Mouse (Mus musculus): Measurements from ENCODE around the gene Thbs1. TPM values are rescaled to one million over a fixed set of nuclear protein-coding genes. Genes with fewer than 3 reads are reported as not detected.
A peak's percentile ranks its signal among the peaks of the same experiment; 100 is the strongest.

Thbs1 gene
- polyA plus RNA-seq, 1 experiment from 2014 or later: 30.1 TPM

GRCm38 (mm10) chr2:118085647-118086046, 26.0 kb upstream of the Thbs1 start:
- DNase-seq (no peak), ATAC-seq (ENCODE audit: low read depth) (no peak)
- no peaks in the 10 kb centered on the region for H3K4me1 ChIP-seq (replicated peaks)
- no peak overlapping the region for H3K4me3 ChIP-seq (replicated peaks)
- H3K36me3 ChIP-seq: no peaks in the 10 kb centered on the region
- H3K9me3 ChIP-seq (replicated peaks): no peaks in the 10 kb centered on the region
- no peak overlapping the region for H3K4me2 ChIP-seq
- H3K9ac ChIP-seq: no peak overlapping the region
- no peaks in the 10 kb centered on the region for H3K27me3 ChIP-seq
- no peak overlapping the region for H3K27ac ChIP-seq
- 84% methylated on average over 2 of the region's 2 CpGs for WGBS (ENCODE audit: insufficient replicate concordance)

- Histone ChIP-seq H3K4me3 (replicated peaks) (no peak overlapping the region), H3K4me2 (no peak overlapping the region), H3K9me3 (replicated peaks) (no peaks in the 10 kb centered on the region), H3K9ac (no peak overlapping the region), H3K4me1 (replicated peaks) (no peaks in the 10 kb centered on the region), H3K36me3 (no peaks in the 10 kb centered on the region), H3K27ac (no peak overlapping the region), H3K27me3 (no peaks in the 10 kb centered on the region)
- ATAC-seq (ENCODE audit: low read depth) (no peak), DNase-seq (no peak)
- WGBS (ENCODE audit: insufficient replicate concordance): 64% methylated on average over 10 of the region's 10 CpGs
These were observed 24.5 kb upstream of the Thbs1 start for GRCm38 (mm10) chr2:118087044-118087726.

- Histone ChIP-seq H3K9ac (no peak overlapping the region), H3K9me3 (replicated peaks) (no peaks in the 10 kb centered on the region), H3K4me2 (no peak overlapping the region), H3K4me3 (replicated peaks) (no peak overlapping the region), H3K27me3 (no peaks in the 10 kb centered on the region), H3K4me1 (replicated peaks) (no peaks in the 10 kb centered on the region), H3K36me3 (no peaks in the 10 kb centered on the region), H3K27ac (no peak overlapping the region)
- WGBS (ENCODE audit: insufficient replicate concordance): 69% methylated on average over 5 of the region's 5 CpGs
- no peak for DNase-seq
- ATAC-seq (ENCODE audit: low read depth): no peak
These were observed 20.4 kb upstream of the Thbs1 start for GRCm38 (mm10) chr2:118091226-118091625.

- no peak for DNase-seq
These were observed 12.6 kb upstream of the Thbs1 start for GRCm38 (mm10) chr2:118099104-118099503.

GRCm38 (mm10) chr2:118102169-118102568, 9.5 kb upstream of the Thbs1 start:
- Histone ChIP-seq H3K9me3 (replicated peaks) (no peaks in the 10 kb centered on the region), H3K27me3 (no peaks in the 10 kb centered on the region)

More at GRCm38 (mm10) chr2:118099104-118099503, 12.6 kb upstream of the Thbs1 start:
- Histone ChIP-seq H3K4me1 (replicated peaks) (no peaks in the 10 kb centered on the region), H3K4me3 (replicated peaks) (no peak overlapping the region), H3K27ac (no peak overlapping the region), H3K9me3 (replicated peaks) (no peaks in the 10 kb centered on the region), H3K36me3 (no peaks in the 10 kb centered on the region), H3K4me2 (no peak overlapping the region), H3K9ac (no peak overlapping the region), H3K27me3 (no peaks in the 10 kb centered on the region)
- 78% methylated on average over 4 of the region's 4 CpGs for WGBS (ENCODE audit: insufficient replicate concordance)
- no peak for ATAC-seq (ENCODE audit: low read depth)

GRCm38 (mm10) chr2:118110225-118110915, 1.3 kb upstream of the Thbs1 start:
- DNase-seq (no peak), ATAC-seq (ENCODE audit: low read depth) (no peak)
- no peak overlapping the region for H3K9ac ChIP-seq
- peaks cover 20% of the 10 kb centered on the region for H3K27me3 ChIP-seq
- no peaks in the 10 kb centered on the region for H3K36me3 ChIP-seq
- no peak overlapping the region for H3K4me3 ChIP-seq (replicated peaks)
- H3K4me1 ChIP-seq (replicated peaks): no peaks in the 10 kb centered on the region
- H3K9me3 ChIP-seq (replicated peaks): no peaks in the 10 kb centered on the region
- WGBS (ENCODE audit: insufficient replicate concordance): 39% methylated on average over 17 of the region's 17 CpGs
- H3K27ac ChIP-seq: no peak overlapping the region
- H3K4me2 ChIP-seq: peak overlapping the region; percentile 70

More at GRCm38 (mm10) chr2:118102169-118102568, 9.5 kb upstream of the Thbs1 start:
- Histone ChIP-seq H3K36me3 (no peaks in the 10 kb centered on the region), H3K4me3 (replicated peaks) (no peak overlapping the region), H3K9ac (no peak overlapping the region), H3K4me2 (no peak overlapping the region), H3K27ac (no peak overlapping the region), H3K4me1 (replicated peaks) (no peaks in the 10 kb centered on the region)
- no peak for ATAC-seq (ENCODE audit: low read depth)
- WGBS (ENCODE audit: insufficient replicate concordance): 55% methylated on average over 4 of the region's 4 CpGs
- no peak for DNase-seq

GRCm38 (mm10) chr2:118111116-118111487, 574 bp upstream of the Thbs1 start:
- H3K4me2 ChIP-seq: peak overlapping the region; percentile 70
- H3K36me3 ChIP-seq: no peaks in the 10 kb centered on the region
- H3K27me3 ChIP-seq: peaks cover 20% of the 10 kb centered on the region
- H3K4me3 ChIP-seq (replicated peaks): peak overlapping the region; percentile 46
- WGBS (ENCODE audit: insufficient replicate concordance): 3% methylated on average over 16 of the region's 16 CpGs
- no peaks in the 10 kb centered on the region for H3K4me1 ChIP-seq (replicated peaks)
- peak overlapping the region; percentile 36; the same call in 1 of the 2 replicates for H3K9ac ChIP-seq
- no peaks in the 10 kb centered on the region for H3K9me3 ChIP-seq (replicated peaks)
- ATAC-seq (ENCODE audit: low read depth) (peak; percentile 60; the same call in 1 of the 2 replicates), DNase-seq (peak; percentile 46)
- no peak overlapping the region for H3K27ac ChIP-seq

GRCm38 (mm10) chr2:118112438-118112837, 762 bp downstream of the Thbs1 start:
- Histone ChIP-seq H3K4me1 (replicated peaks) (no peaks in the 10 kb centered on the region), H3K27me3 (peaks cover 20% of the 10 kb centered on the region), H3K9me3 (replicated peaks) (no peaks in the 10 kb centered on the region), H3K4me2 (peak overlapping the region; percentile 70; the same call in 1 of the 2 replicates), H3K9ac (0 out of 2 replicates have a peak overlapping the region, but pooled peaks have one; percentile 9), H3K4me3 (replicated peaks) (peak overlapping the region; percentile 46), H3K27ac (no peak overlapping the region), H3K36me3 (no peaks in the 10 kb centered on the region)
- 24% methylated on average over 5 of the region's 5 CpGs for WGBS (ENCODE audit: insufficient replicate concordance)
- ATAC-seq (ENCODE audit: low read depth) (no peak), DNase-seq (no peak)

GRCm38 (mm10) chr2:118112846-118113479, 1.3 kb downstream of the Thbs1 start:
- H3K36me3 ChIP-seq: no peaks in the 10 kb centered on the region
- WGBS (ENCODE audit: insufficient replicate concordance): 56% methylated on average over 21 of the region's 21 CpGs
- ATAC-seq (ENCODE audit: low read depth) (no peak), DNase-seq (no peak)
- no peaks in the 10 kb centered on the region for H3K9me3 ChIP-seq (replicated peaks)
- H3K4me1 ChIP-seq (replicated peaks): no peaks in the 10 kb centered on the region
- peaks cover 20% of the 10 kb centered on the region for H3K27me3 ChIP-seq
- no peak overlapping the region; the same call in 1 of the 2 replicates for H3K27ac ChIP-seq
- no peak overlapping the region for H3K9ac ChIP-seq
- 0 out of 2 replicates have a peak overlapping the region, but pooled peaks have one; percentile 70 for H3K4me2 ChIP-seq
- peak overlapping the region; percentile 46 for H3K4me3 ChIP-seq (replicated peaks)

- no peak overlapping the region for H3K4me2 ChIP-seq
- no peaks in the 10 kb centered on the region for H3K36me3 ChIP-seq
- ATAC-seq (ENCODE audit: low read depth) (no peak), DNase-seq (no peak)
- peaks cover 20% of the 10 kb centered on the region for H3K27me3 ChIP-seq
- H3K9ac ChIP-seq: no peak overlapping the region
- 42% methylated on average over 8 of the region's 8 CpGs for WGBS (ENCODE audit: insufficient replicate concordance)
- H3K4me3 ChIP-seq (replicated peaks): 0 out of 2 replicates have a peak overlapping the region, but pooled peaks have one; percentile 6
- no peak overlapping the region for H3K27ac ChIP-seq
- no peaks in the 10 kb centered on the region for H3K9me3 ChIP-seq (replicated peaks)
- no peaks in the 10 kb centered on the region for H3K4me1 ChIP-seq (replicated peaks)
These were observed 2.3 kb downstream of the Thbs1 start for GRCm38 (mm10) chr2:118113808-118114524.

- Histone ChIP-seq H3K4me1 (replicated peaks) (no peaks in the 10 kb centered on the region), H3K9me3 (replicated peaks) (no peaks in the 10 kb centered on the region), H3K36me3 (no peaks in the 10 kb centered on the region), H3K4me3 (replicated peaks) (no peak overlapping the region), H3K9ac (no peak overlapping the region), H3K27ac (no peak overlapping the region), H3K27me3 (peaks cover 20% of the 10 kb centered on the region), H3K4me2 (no peak overlapping the region)
- ATAC-seq (ENCODE audit: low read depth) (no peak), DNase-seq (no peak)
- 71% methylated on average over 10 of the region's 10 CpGs for WGBS (ENCODE audit: insufficient replicate concordance)
These were observed 3.0 kb downstream of the Thbs1 start for GRCm38 (mm10) chr2:118114671-118115070.
